Mouse (Mus musculus): ENCODE measurements at regions not wholly inside any gene's neighbourhood (a gene's known extent, or its start where the extent isn't known, plus 50 kb on each side); places are given as distances from the start of the nearest gene placed in this dataset.

DNA sequence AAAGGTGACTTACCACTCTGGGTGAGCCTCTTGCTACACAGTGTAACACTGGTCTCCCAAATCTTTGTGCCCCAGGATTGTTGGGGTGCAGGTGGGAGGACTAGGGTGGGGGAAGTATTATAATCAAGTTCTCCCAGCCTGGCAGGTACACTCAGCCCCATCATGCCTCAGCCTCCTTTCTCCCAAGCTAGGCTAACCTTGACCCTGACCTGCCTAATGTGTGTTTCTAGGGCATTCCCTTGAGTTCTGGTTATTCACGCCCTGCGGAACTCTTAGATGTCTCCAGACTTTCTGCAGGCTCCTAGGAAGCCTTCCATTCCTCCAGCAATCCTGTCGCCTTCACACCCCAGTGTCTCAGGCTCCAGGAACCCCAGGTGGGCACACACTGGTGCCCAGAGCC is 73.5 kb downstream of the Gadd45g start:
- TF ChIP-seq CTCF (IDR thresholded peaks at IDR 0.05; ENCODE audit: borderline replicate concordance, insufficient read depth, low read depth, low read length) (no peak), POLR2A (IDR thresholded peaks at IDR 0.05; ENCODE audit: borderline replicate concordance, insufficient read depth, low read length) (no peak)
